Mouse (Mus musculus) MEL (cell line): ENCODE measurements around the gene Slc39a11. TPM values are rescaled to one million over a fixed set of nuclear protein-coding genes. Genes with fewer than 3 reads are reported as not detected.

Experiments
- DNase-seq: peaks from one replicate; pipeline ENCODE4 v3.0.0; 2011; ENCODE audit warnings: low read depth, low spot score
- H3K27ac ChIP-seq: 2 replicates; pipeline ENCODE4 v1.5.1; 2012; ENCODE audit warnings: low read depth, mild to moderate bottlenecking, control low read depth, low read length, moderate library complexity; ENCODE audit not compliant: control insufficient read depth
- H3K27me3 ChIP-seq, 2 experiments: fragments of 150-350 bp in 1 of 2; sonication (generic) in 1 of 2; 2 replicates each; pipeline ENCODE4 v1.6.1; 2012; ENCODE audit warnings: low read length in 2 of 2, mild to moderate bottlenecking in 2 of 2, improper control_type of control experiment in 1 of 2, moderate library complexity in 1 of 2; ENCODE audit not compliant: insufficient read depth in 2 of 2, control insufficient read depth in 1 of 2
- H3K36me3 ChIP-seq, 2 experiments: 2 replicates each; pipeline ENCODE4 v1.6.1; 2012 to 2014; ENCODE audit warnings: low read length in 2 of 2, improper control_type of control experiment in 1 of 2, inconsistent platforms in 1 of 2, mild to moderate bottlenecking in 1 of 2; ENCODE audit not compliant: insufficient read depth in 2 of 2, control insufficient read depth in 1 of 2
- H3K4me1 ChIP-seq, 2 experiments: fragments of 150-350 bp in 1 of 2; sonication (generic) in 1 of 2; 2 replicates each; pipeline ENCODE4 v1.6.1; 2012; ENCODE audit warnings: low read length in 2 of 2, improper control_type of control experiment in 1 of 2, mild to moderate bottlenecking in 1 of 2; ENCODE audit not compliant: insufficient read depth in 2 of 2, control insufficient read depth in 1 of 2
- H3K4me3 ChIP-seq, 2 experiments: fragments of 150-350 bp in 1 of 2; sonication (generic) in 1 of 2; 2 replicates each; pipeline ENCODE4 v1.5.1; 2012; ENCODE audit warnings: low read depth in 2 of 2, low read length in 2 of 2, mild to moderate bottlenecking in 2 of 2, moderate library complexity in 2 of 2, control low read depth in 1 of 2, improper control_type of control experiment in 1 of 2; ENCODE audit not compliant: control insufficient read depth in 1 of 2, insufficient read depth in 1 of 2
- H3K79me2 ChIP-seq: 2 replicates; pipeline ENCODE4 v1.6.1; 2012; ENCODE audit warnings: mild to moderate bottlenecking, low read length, moderate library complexity; ENCODE audit not compliant: control insufficient read depth, poor library complexity, insufficient read depth
- H3K9ac ChIP-seq: 2 replicates; pipeline ENCODE4 v1.6.1; 2012; ENCODE audit warnings: low read depth, mild to moderate bottlenecking, control low read depth, low read length, moderate library complexity; ENCODE audit not compliant: control insufficient read depth, poor library complexity, severe bottlenecking
- H3K9me3 ChIP-seq: fragments of 150-350 bp; sonication (generic); replicated peaks from 2 replicates; pipeline ENCODE4 v1.6.1; 2012; ENCODE audit warnings: mild to moderate bottlenecking, low read length, improper control_type of control experiment, moderate library complexity; ENCODE audit not compliant: insufficient read depth
- BHLHE40 ChIP-seq: IDR thresholded peaks from 2 replicates; pipeline ENCODE4 v1.6.1; 2012; ENCODE audit warnings: low read depth, mild to moderate bottlenecking, inconsistent platforms, low read length, improper control_type of control experiment, borderline replicate concordance
- E2F4 ChIP-seq: IDR thresholded peaks from 2 replicates; pipeline ENCODE4 v1.6.1; 2011; ENCODE audit warnings: low read depth, low read length, improper control_type of control experiment, borderline replicate concordance
- ELF1 ChIP-seq: IDR thresholded peaks from 2 replicates; pipeline ENCODE4 v1.6.1; 2014; ENCODE audit warnings: low read depth, mild to moderate bottlenecking, inconsistent platforms, low read length, improper control_type of control experiment, moderate library complexity
- GATA1 ChIP-seq: IDR thresholded peaks from 2 replicates; pipeline ENCODE4 v1.6.1; 2011; ENCODE audit warnings: low read depth, low read length, improper control_type of control experiment
- KAT2A ChIP-seq: conservative IDR thresholded peaks from 2 replicates; pipeline ENCODE4 v1.6.1; 2012; ENCODE audit warnings: low read depth, low read length, improper control_type of control experiment, inconsistent platforms
- MAFK ChIP-seq: IDR thresholded peaks from 2 replicates; pipeline ENCODE4 v1.6.1; 2011; ENCODE audit warnings: low read depth, mild to moderate bottlenecking, low read length, improper control_type of control experiment, borderline replicate concordance
- MAX ChIP-seq: IDR thresholded peaks from 2 replicates; pipeline ENCODE4 v1.6.1; 2011; ENCODE audit warnings: low read length, improper control_type of control experiment
- MEF2A ChIP-seq: IDR thresholded peaks from 2 replicates; pipeline ENCODE4 v1.6.1; 2014; ENCODE audit warnings: low read depth, mild to moderate bottlenecking, inconsistent platforms, low read length, improper control_type of control experiment; ENCODE audit not compliant: poor library complexity, insufficient replicate concordance, severe bottlenecking; ENCODE audit errors: extremely low read depth
- MXI1 ChIP-seq: IDR thresholded peaks from 2 replicates; pipeline ENCODE4 v1.6.1; 2011; ENCODE audit warnings: mild to moderate bottlenecking, low read depth, low read length, improper control_type of control experiment
- NELFE ChIP-seq: IDR thresholded peaks from 2 replicates; pipeline ENCODE4 v1.6.1; 2011; ENCODE audit warnings: low read depth, low read length, improper control_type of control experiment
- NRF1 ChIP-seq: IDR thresholded peaks from 2 replicates; pipeline ENCODE4 v1.6.1; 2014; ENCODE audit warnings: low read depth, mild to moderate bottlenecking, inconsistent platforms, low read length, improper control_type of control experiment, moderate library complexity; ENCODE audit not compliant: poor library complexity, insufficient read depth, severe bottlenecking
- SMC3 ChIP-seq: IDR thresholded peaks from 2 replicates; pipeline ENCODE4 v1.6.1; 2011; ENCODE audit warnings: low read depth, low read length, improper control_type of control experiment
- TBP ChIP-seq: IDR thresholded peaks from 2 replicates; pipeline ENCODE4 v1.8.0; 2011; ENCODE audit warnings: low read depth, low read length, improper control_type of control experiment
- TCF12 ChIP-seq: IDR thresholded peaks from 2 replicates; pipeline ENCODE4 v1.6.1; 2014; ENCODE audit warnings: low read depth, mild to moderate bottlenecking, inconsistent platforms, low read length, improper control_type of control experiment, moderate library complexity
- UBTF ChIP-seq: IDR thresholded peaks from 2 replicates; pipeline ENCODE4 v1.6.1; 2012; ENCODE audit warnings: low read depth, mild to moderate bottlenecking, inconsistent platforms, low read length, improper control_type of control experiment, moderate library complexity, borderline replicate concordance; ENCODE audit not compliant: insufficient read depth
- USF2 ChIP-seq, 2 experiments: IDR thresholded peaks; 2 replicates each; pipeline ENCODE4 v1.6.1; 2011 to 2012; ENCODE audit warnings: improper control_type of control experiment in 2 of 2, low read length in 2 of 2, borderline replicate concordance in 1 of 2, inconsistent platforms in 1 of 2, low read depth in 1 of 2, mild to moderate bottlenecking in 1 of 2; ENCODE audit not compliant: insufficient read depth in 1 of 2
- ZMIZ1 ChIP-seq: IDR thresholded peaks from 2 replicates; pipeline ENCODE4 v1.6.1; 2012; ENCODE audit warnings: low read depth, mild to moderate bottlenecking, inconsistent platforms, low read length, improper control_type of control experiment, moderate library complexity
- polyA plus RNA-seq, 2 experiments: library from polyadenylated mRNA; stranded (reverse) in 1 of 2; unstranded in 1 of 2; fragments of >175 nt in 1 of 2; fragments of >200 nt in 1 of 2; gene quantifications; 2 replicates each; pipeline versions ENCODE4 v1.2.1 to v1.2.4; 2012; ENCODE audit warnings: low replicate concordance in 2 of 2, low read depth in 1 of 2; ENCODE audit not compliant: insufficient read length in 2 of 2, insufficient read depth in 1 of 2, missing spikeins in 1 of 2
- total RNA-seq: library from RNA; depleted of rRNA; stranded (reverse); fragments of 300-350 nt; gene quantifications from 2 replicates; pipeline ENCODE4 v1.2.3, GENCODE M21; 2012

Slc39a11 gene
- total and polyA plus RNA-seq, 3 experiments, result 34.2 to 45.6 TPM; not detected in 1

- Histone ChIP-seq H3K9ac (no peak overlapping the region), H3K36me3 (no peaks in the 10 kb centered on the region; a peak in 2 of 4 replicates), H3K27ac (no peak overlapping the region), H3K27me3 (no peaks in the 10 kb centered on the region)
- DNase-seq, result no peak
- no peak for TF ChIP-seq USF2 (IDR thresholded peaks at IDR 0.05; ENCODE audit: borderline replicate concordance in 1 of 2, insufficient read depth in 1 of 2, low read depth in 1 of 2, low read length in 2 of 2)
- TF ChIP-seq, all 39 proteins: peak for 0
- Histone ChIP-seq H3K4me3 (no peak overlapping the region), H3K9me3 (no peaks in the 10 kb centered on the region), H3K4me1 (no peaks in the 10 kb centered on the region), H3K79me2 (no peaks in the 10 kb centered on the region)
These were observed 214.2 kb downstream of the Slc39a11 start for GRCm38 (mm10) chr11:113435696-113436095.

GRCm38 (mm10) chr11:113431161-113431560 lies 218.7 kb downstream of the Slc39a11 start:
- Histone ChIP-seq H3K36me3 (no peaks in the 10 kb centered on the region; a peak in 2 of 4 replicates), H3K27ac (no peak overlapping the region), H3K79me2 (no peaks in the 10 kb centered on the region), H3K27me3 (no peaks in the 10 kb centered on the region)
- TF ChIP-seq MAFK (no peak), UBTF (no peak), TBP (no peak), GATA1 (no peak), KAT2A (no peak), E2F4 (no peak), MXI1 (no peak), ZMIZ1 (no peak), ELF1 (no peak), BHLHE40 (no peak), NELFE (no peak), TCF12 (no peak), SMC3 (no peak), MAX (no peak), MEF2A (no peak), NRF1 (no peak)
- TF ChIP-seq, all 39 proteins: peak for 0
- no peak overlapping the region for H3K9ac ChIP-seq
- no peaks in the 10 kb centered on the region for H3K4me1 ChIP-seq
- DNase-seq, result no peak
- no peaks in the 10 kb centered on the region for H3K9me3 ChIP-seq
- H3K4me3 ChIP-seq, result no peak overlapping the region
